Mouse (Mus musculus) natural killer cell, adult 2 months (primary cell): Measurements from ENCODE around the gene Micu1.
"Not testable (repeated sequence)": the region's sequence is repeated elsewhere in the genome, so short reads cannot be mapped to it uniquely, and the experiment has no call there.

Source experiments
- DNase-seq, 2 experiments: peaks; one replicate each; pipeline ENCODE4 v3.0.0; 2022; ENCODE audit warnings: low spot score in 2 of 2

The Micu1 gene

GRCm38 (mm10) chr10:59702207-59703032 lies at the start of gene Micu1:
TSS of gene Micu1 (plus strand) at chr10:59702477.
- DNase-seq, result peak; percentile 92 to 94

GRCm38 (mm10) chr10:59656799-59657198 lies 45.5 kb upstream of the Micu1 start:
- no peak for DNase-seq

- no peak for DNase-seq
These were observed 37.5 kb upstream of the Micu1 start for GRCm38 (mm10) chr10:59664765-59665164.

- DNase-seq, result no peak
These were observed 36.6 kb upstream of the Micu1 start for GRCm38 (mm10) chr10:59665503-59666291.

- no peak for DNase-seq
These were observed 34.9 kb upstream of the Micu1 start for GRCm38 (mm10) chr10:59667377-59667776.

- DNase-seq, result no peak
These were observed 33.8 kb upstream of the Micu1 start for GRCm38 (mm10) chr10:59668491-59668890.

- DNase-seq, result no peak
These were observed 24.4 kb upstream of the Micu1 start for GRCm38 (mm10) chr10:59677836-59678235.

GRCm38 (mm10) chr10:59679189-59679588 lies 23.1 kb upstream of the Micu1 start:
- no peak for DNase-seq

GRCm38 (mm10) chr10:59685586-59685985 lies 16.7 kb upstream of the Micu1 start:
- not testable (repeated sequence) for DNase-seq

GRCm38 (mm10) chr10:59687126-59687525 lies 15.2 kb upstream of the Micu1 start:
- DNase-seq, result no peak

- DNase-seq, result no peak
These were observed 12.4 kb upstream of the Micu1 start for GRCm38 (mm10) chr10:59689836-59690235.

- DNase-seq, result no peak
These were observed 9.8 kb upstream of the Micu1 start for GRCm38 (mm10) chr10:59692441-59692840.

- DNase-seq, result no peak
These were observed 8.2 kb upstream of the Micu1 start for GRCm38 (mm10) chr10:59694104-59694503.

- DNase-seq, result no peak
These were observed 2.8 kb upstream of the Micu1 start for GRCm38 (mm10) chr10:59699516-59699915.

- no peak for DNase-seq
These were observed 472 bp upstream of the Micu1 start for GRCm38 (mm10) chr10:59701805-59702204.

GRCm38 (mm10) chr10:59703060-59703760 lies 933 bp downstream of the Micu1 start:
- DNase-seq, result no peak

GRCm38 (mm10) chr10:59706991-59707546 lies 4.8 kb downstream of the Micu1 start:
- DNase-seq, result no peak

GRCm38 (mm10) chr10:59707595-59707994 lies 5.3 kb downstream of the Micu1 start:
- DNase-seq, result no peak

GRCm38 (mm10) chr10:59709281-59709680 lies 7.0 kb downstream of the Micu1 start:
- DNase-seq, result no peak

- peak; percentile 52 to 72 for DNase-seq
These were observed 8.0 kb downstream of the Micu1 start for GRCm38 (mm10) chr10:59710246-59710645.

- no peak for DNase-seq
These were observed 9.8 kb downstream of the Micu1 start for GRCm38 (mm10) chr10:59712062-59712461.

GRCm38 (mm10) chr10:59720017-59720416 lies 17.7 kb downstream of the Micu1 start:
- no peak for DNase-seq
